Mouse (Mus musculus): Measurements from ENCODE around the gene Wee2. TPM values are rescaled to one million over a fixed set of nuclear protein-coding genes. Genes with fewer than 3 reads are reported as not detected.

Wee2 gene
- total RNA-seq, 1 experiment from 2014 or later: not detected

GRCm38 (mm10) chr6:40434697-40435096 lies 4.2 kb upstream of the Wee2 start:
- ATAC-seq (replicated peaks; ENCODE audit: low read depth, poor library complexity, severe bottlenecking): no peak

GRCm38 (mm10) chr6:40435151-40436046 lies 3.5 kb upstream of the Wee2 start:
- ATAC-seq (replicated peaks; ENCODE audit: low read depth, poor library complexity, severe bottlenecking): peak; percentile 49

GRCm38 (mm10) chr6:40436047-40436483 lies 2.8 kb upstream of the Wee2 start, which contains the start of gene E330009J07Rik:
TSS of gene E330009J07Rik (minus strand) at chr6:40436135.
- peak; percentile 80 for ATAC-seq (replicated peaks; ENCODE audit: low read depth, poor library complexity, severe bottlenecking)

GRCm38 (mm10) chr6:40439731-40440130 lies 843 bp downstream of the Wee2 start:
- ATAC-seq (replicated peaks; ENCODE audit: low read depth, poor library complexity, severe bottlenecking): 0 out of 2 replicates have a peak, but pooled peaks have one; percentile 15

- ATAC-seq (replicated peaks; ENCODE audit: low read depth, poor library complexity, severe bottlenecking): no peak
These were observed 2.4 kb downstream of the Wee2 start for GRCm38 (mm10) chr6:40441276-40441675.

- no peak for ATAC-seq (replicated peaks; ENCODE audit: low read depth, poor library complexity, severe bottlenecking)
These were observed 2.9 kb downstream of the Wee2 start for GRCm38 (mm10) chr6:40441755-40442154.

GRCm38 (mm10) chr6:40443281-40443928 lies 4.5 kb downstream of the Wee2 start:
- ATAC-seq (replicated peaks; ENCODE audit: low read depth, poor library complexity, severe bottlenecking): peak; percentile 37

- no peak for ATAC-seq (replicated peaks; ENCODE audit: low read depth, poor library complexity, severe bottlenecking)
These were observed 9.7 kb downstream of the Wee2 start for GRCm38 (mm10) chr6:40448626-40449025.

GRCm38 (mm10) chr6:40454436-40455041 lies 15.7 kb downstream of the Wee2 start:
- ATAC-seq (replicated peaks; ENCODE audit: low read depth, poor library complexity, severe bottlenecking): peak; percentile 76; the same call in 1 of the 2 replicates

GRCm38 (mm10) chr6:40465710-40466109 lies 26.8 kb downstream of the Wee2 start:
- peak; percentile 87 for ATAC-seq (replicated peaks; ENCODE audit: low read depth, poor library complexity, severe bottlenecking)

GRCm38 (mm10) chr6:40470916-40471719 lies 32.2 kb downstream of the Wee2 start, which contains the start of gene Ssbp1:
TSS of gene Ssbp1 (plus strand) at chr6:40471352.
- ATAC-seq (replicated peaks; ENCODE audit: low read depth, poor library complexity, severe bottlenecking): peak; percentile 98

GRCm38 (mm10) chr6:40471720-40472010 lies 32.8 kb downstream of the Wee2 start:
- no peak for ATAC-seq (replicated peaks; ENCODE audit: low read depth, poor library complexity, severe bottlenecking)

- no peak for ATAC-seq (replicated peaks; ENCODE audit: low read depth, poor library complexity, severe bottlenecking)
These were observed 37.2 kb downstream of the Wee2 start for GRCm38 (mm10) chr6:40476132-40476531.

GRCm38 (mm10) chr6:40479705-40480104 lies 40.8 kb downstream of the Wee2 start:
- ATAC-seq (replicated peaks; ENCODE audit: low read depth, poor library complexity, severe bottlenecking): 0 out of 2 replicates have a peak, but pooled peaks have one; percentile 50

- no peak for ATAC-seq (replicated peaks; ENCODE audit: low read depth, poor library complexity, severe bottlenecking)
These were observed 43.4 kb downstream of the Wee2 start for GRCm38 (mm10) chr6:40482318-40482717.

GRCm38 (mm10) chr6:40490933-40491332 lies 52.0 kb downstream of the Wee2 start, which contains the start of gene Tas2r137:
TSS of gene Tas2r137 (plus strand) at chr6:40491233.
- ATAC-seq (replicated peaks; ENCODE audit: low read depth, poor library complexity, severe bottlenecking): no peak

- no peak for ATAC-seq (replicated peaks; ENCODE audit: low read depth, poor library complexity, severe bottlenecking)
These were observed 54.3 kb downstream of the Wee2 start, which contains the start of gene Tas2r108 for GRCm38 (mm10) chr6:40493229-40493628. TSS of gene Tas2r108 (plus strand) at chr6:40493529.

All from common myeloid progenitor, adult 5-6 weeks (primary cell).